In genomic region chr7:31000505-31001020, GRCm38 (mm10) we compare ENCODE assay signal across 9 mouse cellular contexts. TPM values are rescaled to one million over a fixed set of nuclear protein-coding genes. Genes with fewer than 3 reads are reported as not detected.
DNase-seq lines count a peak whose midpoint lies in the region; ATAC-seq lines count a peak whose summit lies in the region.
"Had no signal": no experiment of that assay in that cellular context is flagged by ENCODE, and none has a peak within 500 bp of the region (broad histone marks: within the 10 kb centered on the region; RNA-seq: fewer than 3 reads in every experiment).

No protein-coding gene starts in this region.

- H3K4me3 ChIP-seq in embryonic facial prominence, embryonic 15.5 days (replicated peaks), result no peak overlapping the region
- no peak overlapping the region for H3K4me3 ChIP-seq in limb, embryonic 13.5 days

- no peak overlapping the region; the same call in 1 of the 2 replicates for H3K27ac ChIP-seq in embryonic facial prominence, embryonic 15.5 days (replicated peaks)
- peak overlapping the region; percentile 52; the same call in 1 of the 2 replicates for H3K27ac ChIP-seq in limb, embryonic 13.5 days

- H3K9ac ChIP-seq in embryonic facial prominence, embryonic 15.5 days, result no peak overlapping the region
- no peak overlapping the region; the same call in 1 of the 2 replicates for H3K9ac ChIP-seq in limb, embryonic 13.5 days

- DNase-seq in cerebellum, adult 11 months, result peak; percentile 10
- peak; percentile 44 to 56 for DNase-seq in adrenal gland, adult 18-20 months (ENCODE audit: low spot score in 2 of 2)
- DNase-seq in heart, postnatal 4 days, result peak; percentile 82
- peak; percentile 76 for DNase-seq in naive thymus-derived CD4-positive, alpha-beta T cell, adult 2 months (ENCODE audit: low read depth)
- peak; percentile 31 for DNase-seq in telencephalon, adult 2 months (ENCODE audit: low read depth, low spot score)

- H3K4me2 ChIP-seq in embryonic facial prominence, embryonic 15.5 days (replicated peaks), result 0 out of 2 replicates have a peak overlapping the region, but pooled peaks have one; percentile 15
- peak overlapping the region; percentile 44 for H3K4me2 ChIP-seq in limb, embryonic 13.5 days (replicated peaks)

- H3K27me3 ChIP-seq in embryonic facial prominence, embryonic 15.5 days, result no peaks in the 10 kb centered on the region
- no peaks in the 10 kb centered on the region for H3K27me3 ChIP-seq in limb, embryonic 13.5 days

- H3K36me3 ChIP-seq in embryonic facial prominence, embryonic 15.5 days, result no peaks in the 10 kb centered on the region
- no peaks in the 10 kb centered on the region for H3K36me3 ChIP-seq in limb, embryonic 13.5 days

- H3K4me1 ChIP-seq in embryonic facial prominence, embryonic 15.5 days, result peaks cover 11% of the 10 kb centered on the region
- H3K4me1 ChIP-seq in limb, embryonic 13.5 days, result peaks cover 16% of the 10 kb centered on the region

- H3K9me3 ChIP-seq in embryonic facial prominence, embryonic 15.5 days (replicated peaks), result peaks cover 8% of the 10 kb centered on the region; the same call in 1 of the 2 replicates
- peaks cover 17% of the 10 kb centered on the region; the same call in 1 of the 2 replicates for H3K9me3 ChIP-seq in limb, embryonic 13.5 days

- ATAC-seq in cerebellum, adult (ENCODE audit: insufficient number of reproducible peaks, low FRiP score, low TSS enrichment), result no peak
- ATAC-seq in embryonic facial prominence, embryonic 15.5 days (ENCODE audit: insufficient number of reproducible peaks, low FRiP score, low TSS enrichment, low read depth), result peak; percentile 60; the same call in 1 of the 2 replicates
- ATAC-seq in limb, embryonic 13.5 days (ENCODE audit: low FRiP score, low read depth), result peak; percentile 78

- WGBS in embryonic facial prominence, embryonic 15.5 days, result 1% methylated on average over 7 of the region's 7 CpGs
- 8% methylated on average over 7 of the region's 7 CpGs for WGBS in limb, embryonic 13.5 days

RNA-seq across cellular contexts. Expression of gene Fam187b, which starts 27.0 kb away (rescaled TPM):
- total RNA-seq in adrenal gland, adult 18-20 months (2021), result under 1 TPM; 0.61 to 0.66 TPM
- polyA plus RNA-seq in embryonic facial prominence, embryonic 15.5 days (2015; fragmentation: Nextera tagmentation; extraction: Ambion mirVana), result 3.3 and 4.8 TPM in 2 replicates
- total RNA-seq in heart, postnatal 4 days (2021), result under 1 TPM; 0.36 TPM
- 0.70 and 0.78 TPM in 2 replicates for polyA plus RNA-seq in limb, embryonic 13.5 days (2015; fragmentation: Nextera tagmentation; extraction: Ambion mirVana)
- polyA plus RNA-seq: C2C12 had no signal

RNA-seq across cellular contexts. Expression of gene Lsr, which starts 27.3 kb away (rescaled TPM):
- total RNA-seq in adrenal gland, adult 18-20 months (2021), result 10 to 100 TPM in 1 of 2 experiments, 1 to 10 TPM in 1; 6.8 to 19.1 TPM
- polyA plus RNA-seq in embryonic facial prominence, embryonic 15.5 days (2015; fragmentation: Nextera tagmentation; extraction: Ambion mirVana), result 40.8 and 47.2 TPM in 2 replicates
- 1 to 10 TPM; 5.5 to 5.6 TPM for total RNA-seq in heart, postnatal 4 days (2021)
- 25.4 and 25.9 TPM in 2 replicates for polyA plus RNA-seq in limb, embryonic 13.5 days (2015; fragmentation: Nextera tagmentation; extraction: Ambion mirVana)

RNA-seq across cellular contexts. Expression of gene Fxyd5, which starts 41.7 kb away (rescaled TPM):
- 10 to 100 TPM; 45.1 to 82.7 TPM for total RNA-seq in adrenal gland, adult 18-20 months (2021)
- 43.8 and 46.2 TPM in 2 replicates for polyA plus RNA-seq in embryonic facial prominence, embryonic 15.5 days (2015; fragmentation: Nextera tagmentation; extraction: Ambion mirVana)
- 10 to 100 TPM; 28.9 to 31.7 TPM for total RNA-seq in heart, postnatal 4 days (2021)
- 17.1 and 18.3 TPM in 2 replicates for polyA plus RNA-seq in limb, embryonic 13.5 days (2015; fragmentation: Nextera tagmentation; extraction: Ambion mirVana)

RNA-seq across cellular contexts. Expression of gene Usf2, which starts 44.0 kb away (rescaled TPM):
- 100 to 1,000 TPM; 104 to 122 TPM for total RNA-seq in adrenal gland, adult 18-20 months (2021)
- polyA plus RNA-seq in embryonic facial prominence, embryonic 15.5 days (2015; fragmentation: Nextera tagmentation; extraction: Ambion mirVana), result 23.3 and 25.0 TPM in 2 replicates
- 100 to 1,000 TPM; 100 to 103 TPM for total RNA-seq in heart, postnatal 4 days (2021)
- 27.9 and 28.7 TPM in 2 replicates for polyA plus RNA-seq in limb, embryonic 13.5 days (2015; fragmentation: Nextera tagmentation; extraction: Ambion mirVana)

RNA-seq across cellular contexts. Expression of gene Fxyd7, which starts 50.7 kb away (rescaled TPM):
- 1 to 10 TPM; 1.9 to 2.3 TPM for total RNA-seq in adrenal gland, adult 18-20 months (2021)
- polyA plus RNA-seq in embryonic facial prominence, embryonic 15.5 days (2015; fragmentation: Nextera tagmentation; extraction: Ambion mirVana), result 10.6 and 12.3 TPM in 2 replicates
- 1 to 10 TPM in 1 of 2 experiments, under 1 TPM in 1; 0.98 to 2.4 TPM for total RNA-seq in heart, postnatal 4 days (2021)
- polyA plus RNA-seq in limb, embryonic 13.5 days (2015; fragmentation: Nextera tagmentation; extraction: Ambion mirVana), result 20.0 and 21.3 TPM in 2 replicates
- polyA plus RNA-seq: C2C12 had no signal

Comparison
In these comparisons a context has a peak if more than half of its experiments do, and no peak if none do; other contexts are left out.
1. DNase-seq: peak in every context shown above with its lines; median percentile 82 in heart, postnatal 4 days; 76 in naive thymus-derived CD4-positive, alpha-beta T cell, adult 2 months; 50 in adrenal gland, adult 18-20 months; 31 in telencephalon, adult 2 months; 10 in cerebellum, adult 11 months.